Mouse (Mus musculus): ENCODE measurements around the gene 9230112D13Rik. TPM values are rescaled to one million over a fixed set of nuclear protein-coding genes. Genes with fewer than 3 reads are reported as not detected.

Gene 9230112D13Rik
- polyA plus RNA-seq, 1 experiment, result not detected

DNA sequence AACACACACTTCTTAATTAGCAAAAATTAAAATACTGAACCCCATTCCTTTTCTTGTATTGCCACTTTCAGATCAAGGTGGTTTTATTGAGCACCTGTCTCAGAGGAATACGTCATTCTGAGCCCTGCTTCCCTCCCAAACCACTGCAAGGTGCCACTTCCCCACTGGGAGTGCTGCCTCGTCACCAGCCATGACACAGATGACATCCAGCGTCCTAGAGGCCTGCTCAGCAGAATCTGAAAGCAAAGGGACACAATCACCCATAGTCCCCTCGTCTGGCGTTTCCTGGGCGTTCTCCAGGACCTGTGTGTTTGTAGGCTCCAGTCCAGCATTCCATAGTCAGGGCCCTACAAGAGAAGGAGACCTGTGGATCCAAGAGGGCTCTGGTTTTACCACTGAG is 8.5 kb downstream of the 9230112D13Rik start:
- DNase-seq, result no peak
- Histone ChIP-seq H3K27ac (ENCODE audit: insufficient read depth, low read length) (no peak overlapping the region), H3K4me3 (replicated peaks; ENCODE audit: insufficient read depth, low read depth, low read length) (no peak overlapping the region), H3K27me3 (ENCODE audit: control insufficient read depth, insufficient read depth, low read length) (no peaks in the 10 kb centered on the region), H3K4me1 (ENCODE audit: control insufficient read depth, insufficient read depth, low read length) (no peaks in the 10 kb centered on the region)
- no peak for TF ChIP-seq CTCF (IDR thresholded peaks at IDR 0.05; ENCODE audit: borderline replicate concordance, insufficient read depth, low read depth, low read length)
- TF ChIP-seq POLR2A (IDR thresholded peaks at IDR 0.05; ENCODE audit: borderline replicate concordance, insufficient read depth, low read length), result no peak
- WGBS, result 25% methylated on average over 6 of the region's 6 CpGs

DNA sequence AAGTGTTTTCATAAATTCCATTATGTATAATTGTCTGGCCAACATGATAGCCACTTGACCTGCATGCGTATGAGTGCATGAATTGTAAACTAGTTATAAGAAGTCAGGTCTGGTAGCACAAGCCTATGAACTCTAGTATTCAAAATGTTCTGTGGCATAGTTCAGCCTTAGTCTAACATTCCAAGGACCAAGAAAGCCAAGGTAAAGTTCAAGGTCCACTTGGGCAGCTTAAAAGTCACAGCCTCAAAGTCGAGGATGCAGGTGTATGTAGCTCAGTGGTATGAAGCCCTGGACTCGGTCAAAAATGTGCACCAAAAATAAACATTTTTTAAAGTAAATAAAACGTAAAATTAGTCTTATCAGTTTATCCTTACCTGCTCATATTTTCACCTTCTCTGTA is 10.0 kb downstream of the 9230112D13Rik start:
- H3K4me1 ChIP-seq (ENCODE audit: control insufficient read depth, insufficient read depth, low read length), result no peaks in the 10 kb centered on the region
- WGBS, result 91% methylated on average over 4 of the region's 4 CpGs
- H3K27ac ChIP-seq (ENCODE audit: insufficient read depth, low read length), result no peak overlapping the region
- H3K4me3 ChIP-seq (replicated peaks; ENCODE audit: insufficient read depth, low read depth, low read length), result no peak overlapping the region
- H3K27me3 ChIP-seq (ENCODE audit: control insufficient read depth, insufficient read depth, low read length), result no peaks in the 10 kb centered on the region
- no peak for TF ChIP-seq POLR2A (IDR thresholded peaks at IDR 0.05; ENCODE audit: borderline replicate concordance, insufficient read depth, low read length)
- no peak for TF ChIP-seq CTCF (IDR thresholded peaks at IDR 0.05; ENCODE audit: borderline replicate concordance, insufficient read depth, low read depth, low read length)
- DNase-seq, result no peak

- H3K4me3 ChIP-seq (replicated peaks; ENCODE audit: insufficient read depth, low read depth, low read length), result no peak overlapping the region
- WGBS, result 83% methylated on average over 11 of the region's 11 CpGs
- H3K4me1 ChIP-seq (ENCODE audit: control insufficient read depth, insufficient read depth, low read length), result no peaks in the 10 kb centered on the region
- H3K27ac ChIP-seq (ENCODE audit: insufficient read depth, low read length), result no peak overlapping the region
- TF ChIP-seq POLR2A (IDR thresholded peaks at IDR 0.05; ENCODE audit: borderline replicate concordance, insufficient read depth, low read length), result no peak
- DNase-seq, result no peak
- no peaks in the 10 kb centered on the region for H3K27me3 ChIP-seq (ENCODE audit: control insufficient read depth, insufficient read depth, low read length)
These were observed 10.7 kb downstream of the 9230112D13Rik start for GRCm38 (mm10) chr14:34511901-34512300.

DNA sequence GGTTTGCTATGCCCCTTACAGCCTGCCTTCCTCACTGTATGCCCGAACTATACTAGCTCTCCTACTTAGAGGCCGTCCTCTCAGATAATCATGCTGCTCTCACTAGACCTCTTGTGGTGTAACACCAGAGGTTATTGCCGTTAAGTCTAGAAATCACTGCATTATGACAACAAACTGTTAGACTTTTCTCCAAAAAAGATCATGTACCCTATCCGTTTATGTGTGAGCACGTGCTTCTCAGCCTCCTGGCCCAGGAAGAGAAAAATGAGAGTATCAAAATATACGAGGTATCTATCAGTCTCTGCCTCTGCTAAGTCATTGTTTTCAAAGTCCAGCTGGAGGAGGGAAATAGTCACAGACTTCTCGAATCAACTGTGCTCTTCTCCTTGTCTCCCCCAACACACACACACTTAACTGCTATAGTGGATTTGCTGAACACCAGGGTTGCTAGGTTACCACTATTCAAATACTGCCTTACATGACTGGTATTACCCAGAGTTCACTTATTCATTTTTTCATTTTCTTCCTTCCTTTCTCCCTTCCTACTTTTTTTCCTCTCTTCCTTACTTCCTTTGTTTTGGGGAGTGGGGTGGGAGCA is 13.7 kb downstream of the 9230112D13Rik start:
- Histone ChIP-seq H3K27ac (ENCODE audit: insufficient read depth, low read length) (no peak overlapping the region), H3K27me3 (ENCODE audit: control insufficient read depth, insufficient read depth, low read length) (no peaks in the 10 kb centered on the region), H3K4me3 (replicated peaks; ENCODE audit: insufficient read depth, low read depth, low read length) (no peak overlapping the region), H3K4me1 (ENCODE audit: control insufficient read depth, insufficient read depth, low read length) (peaks cover 2% of the 10 kb centered on the region)
- no peak for DNase-seq
- 69% methylated on average over 7 of the region's 7 CpGs for WGBS
- TF ChIP-seq POLR2A (IDR thresholded peaks at IDR 0.05; ENCODE audit: borderline replicate concordance, insufficient read depth, low read length) (no peak), CTCF (IDR thresholded peaks at IDR 0.05; ENCODE audit: borderline replicate concordance, insufficient read depth, low read depth, low read length) (no peak)

DNA sequence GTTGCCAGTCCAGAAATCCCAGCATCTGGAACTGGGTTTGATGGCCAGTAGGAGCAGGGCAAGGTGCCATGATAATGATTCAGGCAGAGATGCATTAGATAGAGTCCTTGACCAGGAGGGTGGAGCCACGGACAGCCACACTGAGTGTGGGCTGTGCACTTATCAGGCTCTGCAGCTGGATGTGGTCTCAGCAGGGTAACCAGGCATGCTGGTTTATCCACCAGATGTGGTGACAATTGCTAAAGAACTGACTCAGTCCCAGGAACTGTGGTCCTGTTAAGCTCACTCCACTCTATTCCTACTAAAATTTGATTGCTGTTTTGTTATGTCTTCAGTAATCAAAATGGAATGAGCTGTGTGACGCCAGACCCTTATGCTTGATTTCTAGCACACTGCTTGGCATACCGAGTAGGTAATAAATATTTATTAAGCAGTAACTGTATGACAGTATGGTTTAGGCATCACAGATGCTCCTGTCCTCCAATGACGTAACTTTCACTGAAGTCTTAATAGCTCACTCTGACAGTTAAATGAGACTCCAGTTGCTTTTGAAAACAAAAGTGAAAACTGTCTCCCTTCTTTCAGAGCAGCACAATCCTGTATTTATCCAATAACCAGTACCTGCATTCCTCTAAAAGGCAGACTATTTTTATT is 14.3 kb downstream of the 9230112D13Rik start:
- 69% methylated on average over 4 of the region's 4 CpGs for WGBS

DNA sequence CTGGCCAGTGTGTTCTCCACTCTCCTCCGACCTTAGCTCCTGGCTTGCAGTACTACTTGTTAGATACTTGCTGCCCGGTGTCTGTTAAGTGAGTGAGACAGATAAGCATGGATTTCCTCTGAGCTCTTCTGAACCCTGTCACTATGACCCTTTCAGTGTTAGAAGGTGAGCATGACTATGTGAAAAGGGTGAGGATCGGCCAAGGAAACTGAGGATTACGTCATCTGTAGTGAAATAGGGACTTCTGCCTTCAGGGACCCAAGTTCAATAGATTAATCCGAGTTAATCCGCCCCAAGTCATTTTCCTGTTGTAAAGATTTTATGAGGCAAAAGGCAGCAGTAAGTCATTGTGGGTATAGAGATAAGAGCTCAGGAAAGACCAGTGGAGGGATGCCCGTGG is 17.3 kb downstream of the 9230112D13Rik start:
- WGBS, result 91% methylated on average over 7 of the region's 7 CpGs
- Histone ChIP-seq H3K4me3 (replicated peaks; ENCODE audit: insufficient read depth, low read depth, low read length) (no peak overlapping the region), H3K4me1 (ENCODE audit: control insufficient read depth, insufficient read depth, low read length) (peaks cover 5% of the 10 kb centered on the region), H3K27me3 (ENCODE audit: control insufficient read depth, insufficient read depth, low read length) (no peaks in the 10 kb centered on the region), H3K27ac (ENCODE audit: insufficient read depth, low read length) (no peak overlapping the region)
- no peak for DNase-seq
- no peak for TF ChIP-seq POLR2A (IDR thresholded peaks at IDR 0.05; ENCODE audit: borderline replicate concordance, insufficient read depth, low read length)
- TF ChIP-seq CTCF (IDR thresholded peaks at IDR 0.05; ENCODE audit: borderline replicate concordance, insufficient read depth, low read depth, low read length), result no peak

More for the DNA sequence above, 14.3 kb downstream of the 9230112D13Rik start:
- Histone ChIP-seq H3K4me1 (ENCODE audit: control insufficient read depth, insufficient read depth, low read length) (peaks cover 3% of the 10 kb centered on the region), H3K27me3 (ENCODE audit: control insufficient read depth, insufficient read depth, low read length) (no peaks in the 10 kb centered on the region), H3K4me3 (replicated peaks; ENCODE audit: insufficient read depth, low read depth, low read length) (no peak overlapping the region), H3K27ac (ENCODE audit: insufficient read depth, low read length) (no peak overlapping the region)
- TF ChIP-seq CTCF (IDR thresholded peaks at IDR 0.05; ENCODE audit: borderline replicate concordance, insufficient read depth, low read depth, low read length) (no peak), POLR2A (IDR thresholded peaks at IDR 0.05; ENCODE audit: borderline replicate concordance, insufficient read depth, low read length) (no peak)
- no peak for DNase-seq

DNA sequence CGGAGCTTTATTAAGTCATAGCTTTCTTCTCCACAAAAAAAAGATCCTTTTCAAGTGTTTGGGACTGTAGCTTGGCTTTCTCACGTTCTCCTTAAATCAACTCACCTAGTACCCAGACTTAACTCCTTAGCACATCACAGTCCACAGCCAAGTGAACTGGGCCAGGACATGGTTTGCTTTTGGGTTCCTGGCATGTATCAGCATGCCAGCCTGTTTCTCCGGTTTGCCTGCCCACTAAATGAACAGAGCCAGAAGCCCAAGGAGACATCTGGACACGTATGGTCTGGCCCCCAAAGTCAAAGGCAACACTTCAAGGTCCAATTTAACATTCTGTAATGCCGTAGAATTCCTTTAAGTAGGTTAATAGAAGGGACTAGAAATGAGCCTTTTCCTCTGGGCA is 18.2 kb downstream of the 9230112D13Rik start:
- Histone ChIP-seq H3K4me3 (replicated peaks; ENCODE audit: insufficient read depth, low read depth, low read length) (no peak overlapping the region), H3K27ac (ENCODE audit: insufficient read depth, low read length) (no peak overlapping the region), H3K27me3 (ENCODE audit: control insufficient read depth, insufficient read depth, low read length) (no peaks in the 10 kb centered on the region), H3K4me1 (ENCODE audit: control insufficient read depth, insufficient read depth, low read length) (peaks cover 11% of the 10 kb centered on the region)
- TF ChIP-seq POLR2A (IDR thresholded peaks at IDR 0.05; ENCODE audit: borderline replicate concordance, insufficient read depth, low read length) (no peak), CTCF (IDR thresholded peaks at IDR 0.05; ENCODE audit: borderline replicate concordance, insufficient read depth, low read depth, low read length) (no peak)
- WGBS, result 71% methylated on average over 5 of the region's 5 CpGs
- DNase-seq, result no peak

GRCm38 (mm10) chr14:34503759-34504158 is 18.8 kb downstream of the 9230112D13Rik start:
- no peak overlapping the region for H3K4me3 ChIP-seq (replicated peaks; ENCODE audit: insufficient read depth, low read depth, low read length)
- no peaks in the 10 kb centered on the region for H3K27me3 ChIP-seq (ENCODE audit: control insufficient read depth, insufficient read depth, low read length)
- no peak for TF ChIP-seq CTCF (IDR thresholded peaks at IDR 0.05; ENCODE audit: borderline replicate concordance, insufficient read depth, low read depth, low read length)
- TF ChIP-seq POLR2A (IDR thresholded peaks at IDR 0.05; ENCODE audit: borderline replicate concordance, insufficient read depth, low read length), result no peak
- DNase-seq, result no peak
- 55% methylated on average over 6 of the region's 6 CpGs for WGBS
- no peak overlapping the region; the same call in 1 of the 2 replicates for H3K27ac ChIP-seq (ENCODE audit: insufficient read depth, low read length)
- peaks cover 11% of the 10 kb centered on the region for H3K4me1 ChIP-seq (ENCODE audit: control insufficient read depth, insufficient read depth, low read length)

Data from cerebellum, adult 2 months (tissue).